Mouse (Mus musculus) cerebellum, adult 2 months (tissue): ENCODE results near the gene C3.

Experiments used
- CTCF ChIP-seq: fragments of 200-500 bp; IDR thresholded peaks from 2 replicates; pipeline ENCODE4 v1.5.1; 2011; ENCODE audit warnings: low read depth, mild to moderate bottlenecking, control low read depth, low read length, moderate library complexity, borderline replicate concordance; ENCODE audit not compliant: insufficient read depth
- POLR2A ChIP-seq: fragments of 200-500 bp; IDR thresholded peaks from 2 replicates; pipeline ENCODE4 v1.6.1; 2011; ENCODE audit warnings: low read length, control low read depth, borderline replicate concordance; ENCODE audit not compliant: insufficient read depth

DNA sequence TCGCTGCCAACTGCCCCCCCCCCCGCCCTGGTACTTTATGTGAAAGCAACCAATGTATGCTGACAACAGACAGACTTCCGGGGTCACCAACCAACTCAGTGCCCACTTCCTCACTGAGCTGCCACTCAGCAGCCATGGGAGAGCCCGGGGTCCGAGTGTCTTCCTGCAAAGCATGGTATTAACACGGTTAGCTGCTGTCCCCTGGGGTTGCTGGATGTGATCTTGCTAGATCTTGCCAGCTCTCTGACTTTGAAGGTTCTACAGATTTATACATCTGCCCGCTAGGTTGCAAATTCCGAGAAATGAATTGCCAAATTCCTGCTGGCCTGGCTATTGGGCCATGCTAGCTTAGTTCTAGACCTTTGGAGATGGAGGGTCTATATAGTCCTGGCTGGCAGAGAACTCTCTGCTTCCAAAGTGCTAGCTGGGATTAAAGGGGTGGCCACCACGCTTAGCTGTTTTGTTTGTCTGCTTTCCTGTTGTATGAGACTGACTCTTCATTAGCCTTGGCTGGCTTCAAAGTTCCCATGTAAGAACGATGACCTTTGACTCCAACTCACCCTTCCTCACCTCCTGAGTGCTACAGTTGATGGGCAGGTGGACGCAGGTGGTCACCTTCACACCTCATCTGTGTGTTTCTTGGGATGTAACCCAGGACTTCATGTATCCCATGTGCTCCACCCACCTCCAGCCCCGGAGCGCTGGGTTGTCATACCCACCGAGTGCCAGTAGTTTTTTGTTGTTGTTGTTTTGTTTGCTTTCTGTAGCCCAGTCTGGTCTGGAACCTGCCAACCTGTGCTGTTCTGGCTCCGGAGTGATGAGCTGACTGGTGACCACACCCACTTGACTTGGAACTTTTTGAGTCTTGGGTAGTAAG lies 2.2 kb upstream of the C3 start:
- TF ChIP-seq CTCF (no peak), POLR2A (no peak)
